Mouse (Mus musculus) forebrain, embryonic 13.5 days (tissue): ENCODE data around the gene Apc2. TPM values are rescaled to one million over a fixed set of nuclear protein-coding genes. Genes with fewer than 3 reads are reported as not detected.

Experiments used
- ATAC-seq: fragments of 200-750 bp; cut with Nextera tagmentation; 2 replicates; pipeline ENCODE4 v1.8.0; 2017
- H3K27ac ChIP-seq: fragments of 300-500 bp; sonication (generic); 2 replicates; pipeline ENCODE4 v1.5.1; 2015; ENCODE audit warnings: inconsistent platforms, mild to moderate bottlenecking, moderate library complexity
- H3K27me3 ChIP-seq: fragments of 300-500 bp; sonication (generic); 2 replicates; pipeline ENCODE4 v1.6.1; 2015; ENCODE audit warnings: mild to moderate bottlenecking, inconsistent platforms
- H3K36me3 ChIP-seq: fragments of 300-500 bp; sonication (generic); 2 replicates; pipeline ENCODE4 v1.6.1; 2015; ENCODE audit warnings: mild to moderate bottlenecking, inconsistent platforms; ENCODE audit not compliant: poor library complexity, severe bottlenecking
- H3K4me1 ChIP-seq: fragments of 300-500 bp; sonication (generic); 2 replicates; pipeline ENCODE4 v1.6.1; 2015; ENCODE audit warnings: inconsistent platforms
- H3K4me2 ChIP-seq: fragments of 300-500 bp; sonication (generic); 2 replicates; pipeline ENCODE4 v1.6.1; 2015; ENCODE audit warnings: inconsistent platforms, mild to moderate bottlenecking, moderate library complexity
- H3K4me3 ChIP-seq: fragments of 300-500 bp; sonication (generic); 2 replicates; pipeline ENCODE4 v1.5.1; 2015; ENCODE audit warnings: mild to moderate bottlenecking, inconsistent platforms
- H3K9ac ChIP-seq: fragments of 300-500 bp; sonication (generic); 2 replicates; pipeline ENCODE4 v1.6.1; 2015; ENCODE audit warnings: mild to moderate bottlenecking, inconsistent platforms
- H3K9me3 ChIP-seq: fragments of 300-500 bp; sonication (generic); replicated peaks from 2 replicates; pipeline ENCODE4 v1.6.1; 2016; ENCODE audit warnings: inconsistent platforms
- WGBS: fragments of 180-500 bp; shearing (Covaris S2); methylation state at CpG from one replicate; pipeline ENCODE4 v1.1.7; 2015; 5-methylcytosine and 5-hydroxymethylcytosine counted together
- polyA plus RNA-seq: library from polyadenylated mRNA; unstranded; fragments of >200 nt; fragmentation: Nextera tagmentation; extraction: Ambion mirVana; gene quantifications from 2 replicates; pipeline ENCODE4 v1.2.1, GENCODE M21; 2015

Apc2 gene
- polyA plus RNA-seq, 1 experiment from 2014 or later, result 129 TPM

- Histone ChIP-seq H3K9ac (peak overlapping the region; percentile 43; the same call in 1 of the 2 replicates), H3K4me3 (no peak overlapping the region), H3K36me3 (peaks cover 65% of the 10 kb centered on the region), H3K27me3 (no peaks in the 10 kb centered on the region), H3K27ac (no peak overlapping the region), H3K4me2 (no peak overlapping the region), H3K4me1 (peaks cover 31% of the 10 kb centered on the region), H3K9me3 (no peaks in the 10 kb centered on the region)
- WGBS, result 79% methylated on average over 5 of the region's 5 CpGs
- ATAC-seq, result no peak
Measured at GRCm38 (mm10) chr10:80255881-80256535, 39.8 kb upstream of the Apc2 start.

GRCm38 (mm10) chr10:80257936-80258335, 37.8 kb upstream of the Apc2 start:
- no peak for ATAC-seq
- Histone ChIP-seq H3K4me2 (no peak overlapping the region), H3K4me3 (no peak overlapping the region), H3K27me3 (no peaks in the 10 kb centered on the region), H3K9me3 (no peaks in the 10 kb centered on the region), H3K27ac (no peak overlapping the region), H3K4me1 (peaks cover 35% of the 10 kb centered on the region), H3K9ac (no peak overlapping the region), H3K36me3 (peaks cover 59% of the 10 kb centered on the region)
- 87% methylated on average over 2 of the region's 2 CpGs for WGBS

- Histone ChIP-seq H3K4me3 (no peak overlapping the region), H3K9ac (no peak overlapping the region), H3K4me2 (peak overlapping the region; percentile 81), H3K27ac (no peak overlapping the region), H3K4me1 (peaks cover 35% of the 10 kb centered on the region), H3K27me3 (no peaks in the 10 kb centered on the region), H3K9me3 (no peaks in the 10 kb centered on the region), H3K36me3 (peaks cover 54% of the 10 kb centered on the region)
- whole genome bisulfite sequencing, result 94% methylated on average over 14 of the region's 14 CpGs
- ATAC-seq, result no peak
Measured at GRCm38 (mm10) chr10:80258752-80259462, 36.9 kb upstream of the Apc2 start.

- Histone ChIP-seq H3K4me1 (peaks cover 35% of the 10 kb centered on the region), H3K36me3 (peaks cover 48% of the 10 kb centered on the region), H3K27me3 (no peaks in the 10 kb centered on the region), H3K4me2 (peak overlapping the region; percentile 81), H3K27ac (0 out of 2 replicates have a peak overlapping the region, but pooled peaks have one; percentile 83), H3K9ac (peak overlapping the region; percentile 73), H3K4me3 (no peak overlapping the region), H3K9me3 (no peaks in the 10 kb centered on the region)
- 78% methylated on average over 6 of the region's 6 CpGs for WGBS
- no peak for ATAC-seq
Measured at GRCm38 (mm10) chr10:80259463-80259805, 36.3 kb upstream of the Apc2 start.

GRCm38 (mm10) chr10:80259861-80260641, 35.7 kb upstream of the Apc2 start:
- Histone ChIP-seq H3K4me2 (peak overlapping the region; percentile 81), H3K4me3 (peak overlapping the region; percentile 46), H3K9ac (peak overlapping the region; percentile 73), H3K27ac (peak overlapping the region; percentile 83), H3K4me1 (peaks cover 35% of the 10 kb centered on the region), H3K9me3 (no peaks in the 10 kb centered on the region), H3K27me3 (no peaks in the 10 kb centered on the region), H3K36me3 (peaks cover 42% of the 10 kb centered on the region)
- 8% methylated on average over 19 of the region's 19 CpGs for WGBS
- ATAC-seq, result no peak

GRCm38 (mm10) chr10:80260642-80261584, 34.9 kb upstream of the Apc2 start, which contains the start of the genes Gamt and Dazap1:
TSS of gene Gamt (minus strand) at chr10:80261012.
TSS of gene Dazap1 (plus strand) at chr10:80261486.
- peak; percentile 82 for ATAC-seq
- Histone ChIP-seq H3K36me3 (peaks cover 33% of the 10 kb centered on the region), H3K9ac (peak within 1 kb of the TSS; percentile 73), H3K4me1 (peaks cover 39% of the 10 kb centered on the region), H3K9me3 (no peaks in the 10 kb centered on the region), H3K4me3 (peak within 1 kb of the TSS; percentile 46), H3K4me2 (peak within 1 kb of the TSS; percentile 81), H3K27ac (peak within 1 kb of the TSS; percentile 83), H3K27me3 (no peaks in the 10 kb centered on the region)
- under 1% methylated on average over 49 of the region's 49 CpGs for WGBS

GRCm38 (mm10) chr10:80261585-80261968, 34.2 kb upstream of the Apc2 start:
- H3K4me3 ChIP-seq, result peak overlapping the region; percentile 46
- under 1% methylated on average over 14 of the region's 14 CpGs for WGBS
- H3K4me2 ChIP-seq, result peak overlapping the region; percentile 81
- ATAC-seq, result peak; percentile 34
- peaks cover 43% of the 10 kb centered on the region for H3K4me1 ChIP-seq
- peaks cover 27% of the 10 kb centered on the region for H3K36me3 ChIP-seq
- H3K9ac ChIP-seq, result peak overlapping the region; percentile 55
- no peaks in the 10 kb centered on the region for H3K9me3 ChIP-seq
- no peaks in the 10 kb centered on the region for H3K27me3 ChIP-seq
- peak overlapping the region; percentile 83 for H3K27ac ChIP-seq

GRCm38 (mm10) chr10:80262169-80262568, 33.6 kb upstream of the Apc2 start:
- H3K9me3 ChIP-seq, result no peaks in the 10 kb centered on the region
- peak overlapping the region; percentile 81 for H3K4me2 ChIP-seq
- no peaks in the 10 kb centered on the region for H3K27me3 ChIP-seq
- H3K27ac ChIP-seq, result peak overlapping the region; percentile 83; the same call in 1 of the 2 replicates
- no peak for ATAC-seq
- H3K4me3 ChIP-seq, result no peak overlapping the region
- H3K4me1 ChIP-seq, result peaks cover 49% of the 10 kb centered on the region
- WGBS, result 72% methylated on average over 12 of the region's 12 CpGs
- H3K9ac ChIP-seq, result no peak overlapping the region
- peaks cover 21% of the 10 kb centered on the region for H3K36me3 ChIP-seq

GRCm38 (mm10) chr10:80262776-80263365, 32.9 kb upstream of the Apc2 start:
- Histone ChIP-seq H3K4me2 (no peak overlapping the region), H3K27ac (no peak overlapping the region), H3K36me3 (peaks cover 21% of the 10 kb centered on the region), H3K27me3 (no peaks in the 10 kb centered on the region), H3K9me3 (no peaks in the 10 kb centered on the region), H3K4me3 (no peak overlapping the region), H3K4me1 (peaks cover 56% of the 10 kb centered on the region), H3K9ac (no peak overlapping the region)
- WGBS, result 93% methylated on average over 10 of the region's 10 CpGs
- ATAC-seq, result no peak

GRCm38 (mm10) chr10:80264341-80265148, 31.2 kb upstream of the Apc2 start:
- H3K27me3 ChIP-seq, result no peaks in the 10 kb centered on the region
- peak; percentile 76 for ATAC-seq
- peak overlapping the region; percentile 98 for H3K9ac ChIP-seq
- 2% methylated on average over 77 of the region's 81 CpGs for WGBS
- H3K4me3 ChIP-seq, result peak overlapping the region; percentile 91
- H3K4me1 ChIP-seq, result peaks cover 62% of the 10 kb centered on the region
- H3K36me3 ChIP-seq, result peaks cover 12% of the 10 kb centered on the region
- H3K27ac ChIP-seq, result peak overlapping the region; percentile 44
- H3K9me3 ChIP-seq, result no peaks in the 10 kb centered on the region
- peak overlapping the region; percentile 93 for H3K4me2 ChIP-seq
